Mouse (Mus musculus): ENCODE data around the gene Stk38. TPM values are rescaled to one million over a fixed set of nuclear protein-coding genes. Genes with fewer than 3 reads are reported as not detected.

The Stk38 gene
- polyA plus RNA-seq (2016; fragmentation: Nextera tagmentation; extraction: Ambion mirVana) = 92.2 and 93.7 TPM in 2 replicates

- Histone ChIP-seq H3K27ac (peak within 1 kb of the TSS; percentile 96), H3K4me1 (peaks cover 12% of the 10 kb centered on the region; the same call in 1 of the 2 replicates), H3K9me3 (no peaks in the 10 kb centered on the region), H3K36me3 (peaks cover 6% of the 10 kb centered on the region; the same call in 1 of the 2 replicates), H3K27me3 (ENCODE audit: insufficient read depth, poor library complexity, severe bottlenecking) (no peaks in the 10 kb centered on the region), H3K4me3 (peak within 1 kb of the TSS; percentile 92)
- peak; percentile 94 for DNase-seq (ENCODE audit: low spot score)
- under 1% methylated on average over 64 of the region's 65 CpGs for WGBS
Observed at GRCm38 (mm10) chr17:29007641-29008325, at the start of gene Stk38. TSS of gene Stk38 (minus strand) at chr17:29007995.

- 85% methylated on average over 11 of the region's 11 CpGs for WGBS
- Histone ChIP-seq H3K27ac (peak overlapping the region; percentile 13; the same call in 1 of the 2 replicates), H3K4me3 (no peak overlapping the region), H3K36me3 (no peaks in the 10 kb centered on the region), H3K9me3 (no peaks in the 10 kb centered on the region), H3K27me3 (ENCODE audit: insufficient read depth, poor library complexity, severe bottlenecking) (no peaks in the 10 kb centered on the region), H3K4me1 (peaks cover 52% of the 10 kb centered on the region)
- DNase-seq (ENCODE audit: low spot score) = no peak
Observed at GRCm38 (mm10) chr17:29057361-29057890, 49.6 kb upstream of the Stk38 start.

- H3K36me3 ChIP-seq = no peaks in the 10 kb centered on the region
- peak overlapping the region; percentile 62 for H3K27ac ChIP-seq
- no peaks in the 10 kb centered on the region for H3K27me3 ChIP-seq (ENCODE audit: insufficient read depth, poor library complexity, severe bottlenecking)
- DNase-seq (ENCODE audit: low spot score) = peak; percentile 74
- 0 out of 2 replicates have a peak overlapping the region, but pooled peaks have one; percentile 15 for H3K4me3 ChIP-seq
- H3K4me1 ChIP-seq = peaks cover 45% of the 10 kb centered on the region
- 11% methylated on average over 8 of the region's 8 CpGs for WGBS
- no peaks in the 10 kb centered on the region for H3K9me3 ChIP-seq
Observed at GRCm38 (mm10) chr17:29056699-29057151, 48.9 kb upstream of the Stk38 start.

- Histone ChIP-seq H3K27me3 (ENCODE audit: insufficient read depth, poor library complexity, severe bottlenecking) (no peaks in the 10 kb centered on the region), H3K4me3 (no peak overlapping the region), H3K36me3 (no peaks in the 10 kb centered on the region), H3K4me1 (peaks cover 43% of the 10 kb centered on the region), H3K27ac (no peak overlapping the region), H3K9me3 (no peaks in the 10 kb centered on the region)
- WGBS = 36% methylated on average over 7 of the region's 7 CpGs
- DNase-seq (ENCODE audit: low spot score) = peak; percentile 71
Observed at GRCm38 (mm10) chr17:29056207-29056606, 48.4 kb upstream of the Stk38 start.

GRCm38 (mm10) chr17:29055586-29055985 is 47.8 kb upstream of the Stk38 start:
- H3K4me3 ChIP-seq = no peak overlapping the region
- H3K9me3 ChIP-seq = no peaks in the 10 kb centered on the region
- DNase-seq (ENCODE audit: low spot score) = no peak
- no peak overlapping the region for H3K27ac ChIP-seq
- whole genome bisulfite sequencing = 55% methylated on average over 5 of the region's 5 CpGs
- H3K27me3 ChIP-seq (ENCODE audit: insufficient read depth, poor library complexity, severe bottlenecking) = no peaks in the 10 kb centered on the region
- no peaks in the 10 kb centered on the region for H3K36me3 ChIP-seq
- peaks cover 50% of the 10 kb centered on the region for H3K4me1 ChIP-seq

- Histone ChIP-seq H3K9me3 (no peaks in the 10 kb centered on the region), H3K27ac (no peak overlapping the region), H3K27me3 (ENCODE audit: insufficient read depth, poor library complexity, severe bottlenecking) (no peaks in the 10 kb centered on the region), H3K4me1 (peaks cover 57% of the 10 kb centered on the region), H3K4me3 (no peak overlapping the region), H3K36me3 (no peaks in the 10 kb centered on the region)
- DNase-seq (ENCODE audit: low spot score) = no peak
- WGBS = 67% methylated on average over 6 of the region's 6 CpGs
Observed at GRCm38 (mm10) chr17:29054429-29054828, 46.6 kb upstream of the Stk38 start.

GRCm38 (mm10) chr17:29053841-29054240 is 46.0 kb upstream of the Stk38 start:
- no peaks in the 10 kb centered on the region for H3K9me3 ChIP-seq
- H3K27ac ChIP-seq = no peak overlapping the region
- no peak overlapping the region for H3K4me3 ChIP-seq
- no peaks in the 10 kb centered on the region for H3K27me3 ChIP-seq (ENCODE audit: insufficient read depth, poor library complexity, severe bottlenecking)
- DNase-seq (ENCODE audit: low spot score) = no peak
- no peaks in the 10 kb centered on the region for H3K36me3 ChIP-seq
- H3K4me1 ChIP-seq = peaks cover 54% of the 10 kb centered on the region
- 65% methylated on average over 7 of the region's 7 CpGs for WGBS

- Histone ChIP-seq H3K4me1 (peaks cover 49% of the 10 kb centered on the region), H3K4me3 (no peak overlapping the region), H3K27ac (no peak overlapping the region), H3K9me3 (no peaks in the 10 kb centered on the region), H3K36me3 (no peaks in the 10 kb centered on the region; the same call in 1 of the 2 replicates), H3K27me3 (ENCODE audit: insufficient read depth, poor library complexity, severe bottlenecking) (no peaks in the 10 kb centered on the region)
- DNase-seq (ENCODE audit: low spot score) = no peak
- 85% methylated on average over 6 of the region's 6 CpGs for WGBS
Observed at GRCm38 (mm10) chr17:29053067-29053466, 45.3 kb upstream of the Stk38 start.

- peak; percentile 74 for DNase-seq (ENCODE audit: low spot score)
- Histone ChIP-seq H3K27me3 (ENCODE audit: insufficient read depth, poor library complexity, severe bottlenecking) (no peaks in the 10 kb centered on the region), H3K27ac (peak overlapping the region; percentile 81), H3K36me3 (peaks cover 17% of the 10 kb centered on the region), H3K9me3 (no peaks in the 10 kb centered on the region), H3K4me3 (peak overlapping the region; percentile 22; the same call in 1 of the 2 replicates), H3K4me1 (peaks cover 35% of the 10 kb centered on the region)
- 35% methylated on average over 14 of the region's 14 CpGs for WGBS
Observed at GRCm38 (mm10) chr17:29050791-29051190, 43.0 kb upstream of the Stk38 start.

- Histone ChIP-seq H3K36me3 (peaks cover 26% of the 10 kb centered on the region), H3K4me3 (no peak overlapping the region), H3K9me3 (no peaks in the 10 kb centered on the region), H3K27me3 (ENCODE audit: insufficient read depth, poor library complexity, severe bottlenecking) (no peaks in the 10 kb centered on the region), H3K27ac (no peak overlapping the region), H3K4me1 (peaks cover 31% of the 10 kb centered on the region)
- 60% methylated on average over 7 of the region's 7 CpGs for WGBS
- peak; percentile 67 for DNase-seq (ENCODE audit: low spot score)
Observed at GRCm38 (mm10) chr17:29049923-29050322, 42.1 kb upstream of the Stk38 start.

- Histone ChIP-seq H3K36me3 (peaks cover 30% of the 10 kb centered on the region), H3K4me1 (peaks cover 30% of the 10 kb centered on the region), H3K9me3 (no peaks in the 10 kb centered on the region), H3K4me3 (no peak overlapping the region), H3K27ac (no peak overlapping the region), H3K27me3 (ENCODE audit: insufficient read depth, poor library complexity, severe bottlenecking) (no peaks in the 10 kb centered on the region)
- peak; percentile 73 for DNase-seq (ENCODE audit: low spot score)
- WGBS = 76% methylated on average over 5 of the region's 5 CpGs
Observed at GRCm38 (mm10) chr17:29049508-29049889, 41.7 kb upstream of the Stk38 start.

GRCm38 (mm10) chr17:29048748-29049507 is 41.1 kb upstream of the Stk38 start:
- 23% methylated on average over 13 of the region's 13 CpGs for WGBS
- Histone ChIP-seq H3K27ac (no peak overlapping the region), H3K9me3 (no peaks in the 10 kb centered on the region), H3K4me1 (peaks cover 28% of the 10 kb centered on the region), H3K4me3 (no peak overlapping the region), H3K27me3 (ENCODE audit: insufficient read depth, poor library complexity, severe bottlenecking) (no peaks in the 10 kb centered on the region), H3K36me3 (peaks cover 35% of the 10 kb centered on the region)
- peak; percentile 86 for DNase-seq (ENCODE audit: low spot score)
